Mouse (Mus musculus) heart, adult 8-10 months (tissue): ENCODE results near the gene Mrpl14. TPM values are rescaled to one million over a fixed set of nuclear protein-coding genes. Genes with fewer than 3 reads are reported as not detected.

ENCODE experiments used
- DNase-seq: peaks from one replicate; pipeline ENCODE4 v3.0.0; 2022; ENCODE audit warnings: low spot score
- total RNA-seq, 4 experiments: library from RNA; stranded (reverse); gene quantifications; 2 replicates each; pipeline ENCODE4 v1.2.4; 2022

The Mrpl14 gene
- total RNA-seq = 100 to 1,000 TPM; 163 to 174 (median 168) TPM

GRCm38 (mm10) chr17:45686093-45686619 lies at the start of gene Mrpl14:
Mrpl14 (plus strand) TSS chr17:45686322.
- peak; percentile 83 for DNase-seq

GRCm38 (mm10) chr17:45638596-45639295 lies 47.4 kb upstream of the Mrpl14 start:
- DNase-seq = no peak

- no peak for DNase-seq
These were observed 44.1 kb upstream of the Mrpl14 start for GRCm38 (mm10) chr17:45641981-45642380.

GRCm38 (mm10) chr17:45642701-45643100 lies 43.4 kb upstream of the Mrpl14 start:
- no peak for DNase-seq

- no peak for DNase-seq
These were observed 41.9 kb upstream of the Mrpl14 start for GRCm38 (mm10) chr17:45644185-45644584.

GRCm38 (mm10) chr17:45653233-45653632 lies 32.9 kb upstream of the Mrpl14 start:
- DNase-seq = no peak

GRCm38 (mm10) chr17:45655820-45656219 lies 30.3 kb upstream of the Mrpl14 start:
- no peak for DNase-seq

GRCm38 (mm10) chr17:45659225-45659624 lies 26.9 kb upstream of the Mrpl14 start, which contains the start of gene Capn11:
Capn11 (minus strand) TSS chr17:45659325.
- DNase-seq = no peak

- peak; percentile 52 for DNase-seq
These were observed 22.8 kb upstream of the Mrpl14 start for GRCm38 (mm10) chr17:45663106-45663919.

GRCm38 (mm10) chr17:45664608-45665007 lies 21.5 kb upstream of the Mrpl14 start:
- DNase-seq = no peak

GRCm38 (mm10) chr17:45666091-45666490 lies 20.0 kb upstream of the Mrpl14 start:
- DNase-seq = no peak

- no peak for DNase-seq
These were observed 18.6 kb upstream of the Mrpl14 start for GRCm38 (mm10) chr17:45667481-45667880.

GRCm38 (mm10) chr17:45667986-45668385 lies 18.1 kb upstream of the Mrpl14 start:
- DNase-seq = no peak

- no peak for DNase-seq
These were observed 14.3 kb upstream of the Mrpl14 start for GRCm38 (mm10) chr17:45671821-45672220.

GRCm38 (mm10) chr17:45672598-45672997 lies 13.5 kb upstream of the Mrpl14 start:
- DNase-seq = no peak

GRCm38 (mm10) chr17:45678106-45678505 lies 8.0 kb upstream of the Mrpl14 start:
- DNase-seq = peak; percentile 42

GRCm38 (mm10) chr17:45680391-45680980 lies 5.6 kb upstream of the Mrpl14 start:
- peak; percentile 44 for DNase-seq

- DNase-seq = no peak
These were observed 4.5 kb upstream of the Mrpl14 start for GRCm38 (mm10) chr17:45681588-45681987.

GRCm38 (mm10) chr17:45682843-45683242 lies 3.3 kb upstream of the Mrpl14 start:
- no peak for DNase-seq

- no peak for DNase-seq
These were observed 1.4 kb upstream of the Mrpl14 start for GRCm38 (mm10) chr17:45684667-45685131.

- DNase-seq = peak; percentile 33
These were observed 690 bp upstream of the Mrpl14 start for GRCm38 (mm10) chr17:45685171-45686092.
